Mouse (Mus musculus) heart, postnatal 0 days (tissue): ENCODE data around the gene Timm8a2.

Experiments
- CTCF ChIP-seq: IDR thresholded peaks from 2 replicates; pipeline ENCODE4 v1.5.1; 2016; ENCODE audit warnings: antibody characterized with exemption, control low read depth, low read depth
- EP300 ChIP-seq: IDR thresholded peaks from 2 replicates; pipeline ENCODE4 v1.6.1; 2016; ENCODE audit warnings: antibody characterized with exemption, low read depth

DNA sequence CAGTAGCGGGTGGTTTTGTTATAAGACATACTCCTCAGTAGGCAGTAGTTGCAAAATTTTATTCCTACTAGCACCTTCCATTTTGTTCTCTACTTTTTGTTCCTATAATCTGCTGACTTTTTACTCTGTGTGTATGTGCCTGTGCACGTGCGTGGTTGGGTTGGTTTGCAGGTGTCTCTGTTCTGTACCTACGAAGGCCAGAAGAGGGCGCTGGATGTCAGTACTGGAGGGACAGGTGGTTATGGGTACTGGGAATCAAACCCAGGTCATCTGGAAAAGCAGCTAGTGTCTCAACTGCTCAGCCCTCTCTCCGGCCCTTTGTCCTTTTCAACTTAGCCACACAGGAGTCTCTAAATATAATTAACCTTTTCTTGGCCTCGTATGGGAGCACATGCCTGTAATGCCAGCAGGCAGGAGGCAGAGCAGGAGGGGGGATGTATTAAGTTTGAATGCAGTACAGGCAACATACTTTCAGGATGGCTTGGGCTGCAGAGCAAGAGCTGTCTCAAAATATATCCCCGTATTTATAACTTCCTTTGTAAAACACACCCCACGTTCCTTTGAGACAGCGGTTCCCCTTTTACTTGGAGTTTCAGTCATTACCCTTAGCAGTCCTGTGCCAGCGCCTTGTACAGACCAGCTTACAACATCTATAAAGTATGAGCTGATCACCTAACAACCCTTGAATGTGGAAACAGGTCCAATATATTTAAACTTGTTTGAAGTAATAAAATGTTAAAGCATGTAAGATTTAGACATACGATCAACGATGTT, 4.6 kb downstream of the Timm8a2 start:
- TF ChIP-seq CTCF: no peak
- no peak for TF ChIP-seq EP300
